Mouse (Mus musculus) embryonic facial prominence, embryonic 10.5 days (tissue): ENCODE measurements around the gene Gm5773. TPM values are rescaled to one million over a fixed set of nuclear protein-coding genes. Genes with fewer than 3 reads are reported as not detected.
"Not testable (repeated sequence)": the region's sequence is repeated elsewhere in the genome, so short reads cannot be mapped to it uniquely, and the experiment has no call there.

ENCODE experiments used
- DNase-seq: peaks from one replicate; pipeline ENCODE4 v3.0.0-alpha.2; 2017; ENCODE audit warnings: low spot score
- H3K27ac ChIP-seq: fragments of 300-500 bp; sonication (generic); replicated peaks from 2 replicates; pipeline ENCODE4 v1.5.1; 2016; ENCODE audit warnings: mild to moderate bottlenecking
- H3K27me3 ChIP-seq: fragments of 300-500 bp; sonication (generic); replicated peaks from 2 replicates; pipeline ENCODE4 v1.6.1; 2016; ENCODE audit warnings: low read depth, mild to moderate bottlenecking; ENCODE audit not compliant: poor library complexity, severe bottlenecking
- H3K36me3 ChIP-seq: fragments of 300-500 bp; sonication (generic); replicated peaks from 2 replicates; pipeline ENCODE4 v1.6.1; 2016; ENCODE audit warnings: mild to moderate bottlenecking, moderate library complexity
- H3K4me1 ChIP-seq: fragments of 300-500 bp; sonication (generic); 2 replicates; pipeline ENCODE4 v1.6.1; 2016
- H3K4me3 ChIP-seq: fragments of 300-500 bp; sonication (generic); 2 replicates; pipeline ENCODE4 v1.5.1; 2016; ENCODE audit warnings: mild to moderate bottlenecking, moderate library complexity
- H3K9me3 ChIP-seq: fragments of 300-500 bp; sonication (generic); 2 replicates; pipeline ENCODE4 v1.6.1; 2016; ENCODE audit warnings: mild to moderate bottlenecking
- WGBS: fragments of 180-500 bp; shearing (Covaris S2); methylation state at CpG from one replicate; pipeline ENCODE4 v1.1.7; 2016; 5-methylcytosine and 5-hydroxymethylcytosine counted together
- polyA plus RNA-seq: library from polyadenylated mRNA; unstranded; fragments of >200 nt; fragmentation: Nextera tagmentation; extraction: Ambion mirVana; gene quantifications from 2 replicates; pipeline ENCODE4 v1.2.1, GENCODE M21; 2016

Gm5773 gene
- not detected in 2 replicates for polyA plus RNA-seq

DNA sequence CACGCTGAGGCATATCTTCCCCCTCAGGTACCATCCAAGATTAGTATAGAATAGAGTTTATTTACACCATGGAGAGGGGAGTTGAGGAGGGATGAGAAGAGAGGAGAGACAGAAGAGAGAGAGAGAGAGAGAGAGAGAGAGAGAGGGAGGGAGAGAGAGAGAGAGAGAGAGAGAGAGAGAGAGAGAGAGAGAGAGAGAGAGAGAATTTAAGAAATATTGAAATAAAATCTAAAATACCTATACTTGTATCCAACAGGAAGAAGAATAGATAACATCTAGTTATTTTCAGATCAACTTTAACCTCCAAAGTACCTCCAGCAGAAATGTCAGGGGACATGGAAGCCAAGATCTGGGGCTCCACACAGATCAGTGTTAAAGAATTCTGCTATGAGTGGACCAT is at the start of gene Gm5773:
Gene Gm5773 (plus strand): TSS at position 301 of the 400 bp plus-strand sequence.
- H3K9me3 ChIP-seq, H3K4me3 ChIP-seq, H3K4me1 ChIP-seq, DNase-seq, H3K27ac ChIP-seq, H3K36me3 ChIP-seq, H3K27me3 ChIP-seq: not testable (repeated sequence)
- WGBS, result 94% methylated on average over 1 of the region's 1 CpGs

DNA sequence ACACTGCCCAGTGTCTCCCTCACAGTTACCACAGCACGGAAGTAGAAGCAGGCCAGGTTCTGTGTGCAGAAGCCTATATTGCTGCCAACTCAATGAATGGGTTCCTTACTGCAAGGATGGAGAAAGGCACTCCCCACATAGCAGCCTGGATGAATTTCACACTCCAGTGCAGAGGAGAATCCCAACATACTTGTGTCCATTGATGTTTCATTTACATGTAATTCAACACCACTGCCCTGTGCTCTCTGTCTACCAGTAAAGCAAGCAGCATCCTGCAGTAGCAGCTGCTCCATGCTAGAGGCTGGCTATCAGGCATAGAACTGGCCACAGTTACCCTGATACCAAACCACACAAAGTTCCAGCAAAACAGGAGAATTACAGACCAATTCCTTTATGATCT is 27.3 kb upstream of the Gm5773 start:
- not testable (repeated sequence) for H3K27ac ChIP-seq, H3K9me3 ChIP-seq, H3K27me3 ChIP-seq, DNase-seq, H3K36me3 ChIP-seq, H3K4me1 ChIP-seq, H3K4me3 ChIP-seq
- WGBS, result 87% methylated on average over 1 of the region's 1 CpGs

GRCm38 (mm10) chr3:93754022-93754421 is 18.8 kb upstream of the Gm5773 start:
- not testable (repeated sequence) for H3K27ac ChIP-seq, DNase-seq, H3K36me3 ChIP-seq, H3K4me3 ChIP-seq, H3K27me3 ChIP-seq, H3K9me3 ChIP-seq, H3K4me1 ChIP-seq
- WGBS, result 92% methylated on average over 18 of the region's 18 CpGs

DNA sequence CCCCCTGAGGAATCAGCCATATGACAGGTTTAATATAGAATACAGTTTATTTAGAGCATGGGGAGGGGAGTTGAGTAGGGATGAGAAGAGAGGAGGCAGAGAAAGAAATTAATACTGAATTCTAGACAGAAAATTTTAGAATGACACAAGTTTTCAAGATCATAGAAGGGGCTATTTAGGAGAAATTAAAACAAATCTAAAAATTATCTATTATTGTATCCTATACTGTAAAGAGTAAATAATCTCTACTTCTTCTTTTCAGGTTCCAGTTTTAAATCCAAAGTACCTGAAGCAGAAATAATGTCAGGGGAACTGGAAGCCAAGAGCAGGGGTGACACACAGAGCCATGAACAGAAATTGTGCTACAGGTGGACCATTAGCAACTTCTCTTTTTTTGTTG is 23.3 kb downstream of the Gm5773 start, which contains the start of gene Tdpoz4:
Gene Tdpoz4 (plus strand): TSS at position 301 of the 400 bp plus-strand sequence.
- H3K36me3 ChIP-seq, H3K27ac ChIP-seq, H3K4me1 ChIP-seq, DNase-seq, H3K4me3 ChIP-seq, H3K9me3 ChIP-seq, H3K27me3 ChIP-seq: not testable (repeated sequence)

DNA sequence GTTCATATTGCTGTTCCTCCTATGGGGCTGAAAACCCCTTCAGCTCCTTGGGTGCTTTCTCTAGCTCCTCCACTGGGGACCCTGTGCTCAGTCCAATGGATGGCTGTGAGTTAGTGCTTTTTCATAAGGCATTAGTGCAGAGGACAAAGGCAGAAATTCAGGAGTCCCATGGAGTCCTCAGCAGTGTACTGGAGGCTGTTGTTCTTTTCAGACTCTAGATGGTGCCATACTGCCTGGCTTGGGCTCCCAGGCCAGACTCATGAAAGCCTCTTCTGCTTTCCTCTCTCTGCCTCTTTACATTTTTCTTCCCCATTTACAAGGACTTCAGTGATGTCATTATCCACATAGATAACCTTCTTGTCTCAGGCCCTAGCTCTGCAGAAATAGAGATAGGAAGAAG is 40.5 kb downstream of the Gm5773 start:
- not testable (repeated sequence) for H3K27me3 ChIP-seq, H3K4me3 ChIP-seq, H3K4me1 ChIP-seq, H3K36me3 ChIP-seq, DNase-seq, H3K9me3 ChIP-seq, H3K27ac ChIP-seq

Other genes with a start within 250 kb of the Gm5773 start
- gene S100a10, start 217.9 kb upstream of the Gm5773 start, polyA plus RNA-seq, result 118 and 146 TPM in 2 replicates
- gene Tdpoz2, start 120.3 kb upstream of the Gm5773 start, polyA plus RNA-seq, result not detected in 2 replicates
- not detected in 2 replicates for gene Tdpoz1, start 96.7 kb upstream of the Gm5773 start, polyA plus RNA-seq
- gene Gm37596, start 79.9 kb upstream of the Gm5773 start, polyA plus RNA-seq, result not detected in 2 replicates
- gene Tdpoz4, start 23.4 kb downstream of the Gm5773 start, polyA plus RNA-seq, result not detected in 2 replicates
- not detected in 2 replicates for gene Tdpoz3, start 53.0 kb downstream of the Gm5773 start, polyA plus RNA-seq
- gene Gm9117, start 170.5 kb downstream of the Gm5773 start, polyA plus RNA-seq, result not detected in 2 replicates
- gene Tdpoz5, start 188.3 kb downstream of the Gm5773 start, polyA plus RNA-seq, result not detected in 2 replicates